Mouse (Mus musculus) ES-E14 (cell line): ENCODE results near the gene Rad54l2.

Experiments
- CHD2 ChIP-seq: IDR thresholded peaks from 2 replicates; pipeline ENCODE4 v1.6.1; 2014; ENCODE audit warnings: mild to moderate bottlenecking, low read depth, low read length, inconsistent platforms
- MAFK ChIP-seq: IDR thresholded peaks from 2 replicates; pipeline ENCODE4 v1.6.1; 2014; ENCODE audit warnings: mild to moderate bottlenecking, low read depth, low read length, inconsistent platforms; ENCODE audit not compliant: insufficient read depth
- ZC3H11A ChIP-seq: IDR thresholded peaks from 2 replicates; pipeline ENCODE4 v1.6.1; 2012; ENCODE audit warnings: low read depth, mild to moderate bottlenecking, inconsistent platforms, low read length, borderline replicate concordance

DNA sequence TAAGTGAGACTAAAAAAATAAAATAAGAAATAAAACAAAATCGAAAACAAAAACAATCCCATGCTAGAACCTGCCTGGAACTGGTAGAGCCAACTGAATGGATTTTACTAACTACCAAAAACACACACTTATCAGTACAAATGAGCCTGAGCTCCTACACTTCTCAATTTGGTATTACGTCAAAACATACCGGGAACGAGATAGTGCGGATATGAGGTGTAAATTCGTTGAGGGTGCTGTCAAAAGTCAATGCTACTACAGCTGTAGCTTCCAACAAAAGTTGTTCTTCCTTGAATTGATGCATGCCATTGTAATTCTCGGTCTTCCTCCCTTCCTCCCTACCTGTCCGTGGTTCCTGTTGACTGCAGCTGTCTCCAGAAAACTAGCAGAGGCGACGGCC, 369 bp upstream of the Rad54l2 start:
- TF ChIP-seq ZC3H11A (no peak), MAFK (no peak), CHD2 (no peak)
